Mouse (Mus musculus): ENCODE data around the gene Irak3.

- TF ChIP-seq POLR2A (IDR thresholded peaks at IDR 0.05; ENCODE audit: low read depth, low read length) (no peak), CTCF (IDR thresholded peaks at IDR 0.05; ENCODE audit: extremely low read depth, insufficient read depth, insufficient read length, insufficient replicate concordance) (no peak)
These were observed 30.6 kb downstream of the Irak3 start for GRCm38 (mm10) chr10:120171340-120171739.

Measured in spleen, adult 2 months (tissue).